Mouse (Mus musculus) G1E (cell line): ENCODE measurements around the gene Zfp866.

ENCODE experiments used
- CTCF ChIP-seq: IDR thresholded peaks from 2 replicates; pipeline ENCODE4 v1.5.1; 2012; ENCODE audit warnings: low read depth, low read length, inconsistent platforms, mixed read lengths
- GATA1 ChIP-seq: IDR thresholded peaks from 2 replicates; pipeline ENCODE4 v1.6.1; 2012; ENCODE audit warnings: borderline replicate concordance, low read length, inconsistent platforms, mixed read lengths
- POLR2AphosphoS5 ChIP-seq: IDR thresholded peaks from 2 replicates; pipeline ENCODE4 v1.6.1; 2012; ENCODE audit warnings: low read depth, low read length, inconsistent platforms; ENCODE audit not compliant: insufficient replicate concordance
- TAL1 ChIP-seq: conservative IDR thresholded peaks from 2 replicates; pipeline ENCODE4 v1.6.1; 2012; ENCODE audit warnings: low read depth, low read length, inconsistent platforms, mixed read lengths

GRCm38 (mm10) chr8:69803366-69803765, 12.4 kb upstream of the Zfp866 start:
- TF ChIP-seq CTCF (no peak), TAL1 (no peak), GATA1 (no peak), POLR2AphosphoS5 (no peak)
